Mouse (Mus musculus): ENCODE results near the gene 9230104L09Rik. TPM values are rescaled to one million over a fixed set of nuclear protein-coding genes. Genes with fewer than 3 reads are reported as not detected.

Gene 9230104L09Rik
- polyA plus RNA-seq (2015; fragmentation: Nextera tagmentation; extraction: Ambion mirVana), result 0.38 and 0.71 TPM in 2 replicates

GRCm38 (mm10) chr2:148864966-148865365 lies at the start of gene 9230104L09Rik:
Gene 9230104L09Rik, minus strand, starts transcription at chr2:148865038.
- no peaks in the 10 kb centered on the region for H3K36me3 ChIP-seq (ENCODE audit: control insufficient read depth, insufficient read depth)
- H3K4me3 ChIP-seq (ENCODE audit: low read length), result no peak within 1 kb of the TSS
- peak within 1 kb of the TSS; percentile 85 for H3K27ac ChIP-seq (ENCODE audit: low read length)
- H3K4me2 ChIP-seq (ENCODE audit: low read depth, low read length), result peak within 1 kb of the TSS; percentile 26; the same call in 1 of the 2 replicates
- no peaks in the 10 kb centered on the region for H3K9me3 ChIP-seq (replicated peaks; ENCODE audit: control insufficient read depth, low read length)
- ATAC-seq (replicated peaks; ENCODE audit: extremely low read depth, insufficient read depth, low FRiP score), result peak; percentile 89
- no peaks in the 10 kb centered on the region for H3K27me3 ChIP-seq (ENCODE audit: control insufficient read depth, insufficient read depth, low read length)
- WGBS, result 19% methylated on average over 2 of the region's 2 CpGs
- peaks cover 14% of the 10 kb centered on the region for H3K4me1 ChIP-seq (ENCODE audit: control insufficient read depth, insufficient read depth, low read length)
- no peak within 1 kb of the TSS for H3K9ac ChIP-seq (ENCODE audit: low read length)

GRCm38 (mm10) chr2:148902286-148902685 lies 37.4 kb upstream of the 9230104L09Rik start:
- ATAC-seq (replicated peaks; ENCODE audit: extremely low read depth, insufficient read depth, low FRiP score), result peak; percentile 80
- H3K9ac ChIP-seq (ENCODE audit: low read length), result no peak overlapping the region
- H3K4me2 ChIP-seq (ENCODE audit: low read depth, low read length), result peak overlapping the region; percentile 39

GRCm38 (mm10) chr2:148900305-148900704 lies 35.5 kb upstream of the 9230104L09Rik start:
- Histone ChIP-seq H3K9ac (ENCODE audit: low read length) (no peak overlapping the region), H3K4me2 (ENCODE audit: low read depth, low read length) (no peak overlapping the region), H3K4me1 (ENCODE audit: control insufficient read depth, insufficient read depth, low read length) (0 out of 2 replicates have a peak, but pooled peaks cover 3% of the 10 kb centered on the region), H3K27ac (ENCODE audit: low read length) (no peak overlapping the region), H3K27me3 (ENCODE audit: control insufficient read depth, insufficient read depth, low read length) (no peaks in the 10 kb centered on the region), H3K9me3 (replicated peaks; ENCODE audit: control insufficient read depth, low read length) (no peaks in the 10 kb centered on the region), H3K4me3 (ENCODE audit: low read length) (no peak overlapping the region), H3K36me3 (ENCODE audit: control insufficient read depth, insufficient read depth) (no peaks in the 10 kb centered on the region)
- no peak for ATAC-seq (replicated peaks; ENCODE audit: extremely low read depth, insufficient read depth, low FRiP score)
- WGBS, result 65% methylated on average over 4 of the region's 4 CpGs

More at GRCm38 (mm10) chr2:148902286-148902685, 37.4 kb upstream of the 9230104L09Rik start:
- Histone ChIP-seq H3K4me3 (ENCODE audit: low read length) (no peak overlapping the region), H3K9me3 (replicated peaks; ENCODE audit: control insufficient read depth, low read length) (no peaks in the 10 kb centered on the region), H3K27ac (ENCODE audit: low read length) (no peak overlapping the region), H3K4me1 (ENCODE audit: control insufficient read depth, insufficient read depth, low read length) (no peaks in the 10 kb centered on the region), H3K27me3 (ENCODE audit: control insufficient read depth, insufficient read depth, low read length) (no peaks in the 10 kb centered on the region), H3K36me3 (ENCODE audit: control insufficient read depth, insufficient read depth) (no peaks in the 10 kb centered on the region)
- WGBS, result 5% methylated on average over 5 of the region's 5 CpGs

- Histone ChIP-seq H3K27me3 (ENCODE audit: control insufficient read depth, insufficient read depth, low read length) (no peaks in the 10 kb centered on the region), H3K36me3 (ENCODE audit: control insufficient read depth, insufficient read depth) (no peaks in the 10 kb centered on the region), H3K27ac (ENCODE audit: low read length) (no peak overlapping the region), H3K4me1 (ENCODE audit: control insufficient read depth, insufficient read depth, low read length) (0 out of 2 replicates have a peak, but pooled peaks cover 3% of the 10 kb centered on the region), H3K9me3 (replicated peaks; ENCODE audit: control insufficient read depth, low read length) (no peaks in the 10 kb centered on the region), H3K4me3 (ENCODE audit: low read length) (no peak overlapping the region), H3K4me2 (ENCODE audit: low read depth, low read length) (no peak overlapping the region), H3K9ac (ENCODE audit: low read length) (no peak overlapping the region)
- ATAC-seq (replicated peaks; ENCODE audit: extremely low read depth, insufficient read depth, low FRiP score), result no peak
- WGBS, result 26% methylated on average over 1 of the region's 1 CpGs
These were observed 31.4 kb upstream of the 9230104L09Rik start for GRCm38 (mm10) chr2:148896219-148896618.

DNA sequence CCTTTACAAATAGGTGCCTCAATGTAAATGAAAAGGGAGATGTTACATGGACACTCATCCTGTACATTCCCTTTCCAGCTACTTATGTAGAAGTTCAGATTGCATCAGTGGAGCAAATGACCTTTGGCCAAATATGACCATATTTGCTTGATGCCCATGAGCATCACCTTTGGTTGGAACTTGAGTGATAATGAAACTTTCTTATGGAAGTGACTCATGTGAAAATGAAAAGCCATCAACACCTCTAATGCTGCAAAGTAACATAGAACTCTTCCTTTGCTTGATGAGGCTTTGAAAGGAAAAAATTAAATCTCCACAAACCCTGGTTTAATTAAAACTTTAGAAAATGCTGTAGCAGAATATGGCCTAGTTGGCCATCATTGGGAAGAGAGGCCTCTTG lies 28.3 kb upstream of the 9230104L09Rik start:
- Histone ChIP-seq H3K9me3 (replicated peaks; ENCODE audit: control insufficient read depth, low read length) (no peaks in the 10 kb centered on the region), H3K4me2 (ENCODE audit: low read depth, low read length) (no peak overlapping the region), H3K36me3 (ENCODE audit: control insufficient read depth, insufficient read depth) (no peaks in the 10 kb centered on the region), H3K27me3 (ENCODE audit: control insufficient read depth, insufficient read depth, low read length) (no peaks in the 10 kb centered on the region), H3K27ac (ENCODE audit: low read length) (no peak overlapping the region), H3K4me1 (ENCODE audit: control insufficient read depth, insufficient read depth, low read length) (peaks cover 8% of the 10 kb centered on the region; the same call in 1 of the 2 replicates), H3K4me3 (ENCODE audit: low read length) (no peak overlapping the region), H3K9ac (ENCODE audit: low read length) (no peak overlapping the region)
- no peak for ATAC-seq (replicated peaks; ENCODE audit: extremely low read depth, insufficient read depth, low FRiP score)

DNA sequence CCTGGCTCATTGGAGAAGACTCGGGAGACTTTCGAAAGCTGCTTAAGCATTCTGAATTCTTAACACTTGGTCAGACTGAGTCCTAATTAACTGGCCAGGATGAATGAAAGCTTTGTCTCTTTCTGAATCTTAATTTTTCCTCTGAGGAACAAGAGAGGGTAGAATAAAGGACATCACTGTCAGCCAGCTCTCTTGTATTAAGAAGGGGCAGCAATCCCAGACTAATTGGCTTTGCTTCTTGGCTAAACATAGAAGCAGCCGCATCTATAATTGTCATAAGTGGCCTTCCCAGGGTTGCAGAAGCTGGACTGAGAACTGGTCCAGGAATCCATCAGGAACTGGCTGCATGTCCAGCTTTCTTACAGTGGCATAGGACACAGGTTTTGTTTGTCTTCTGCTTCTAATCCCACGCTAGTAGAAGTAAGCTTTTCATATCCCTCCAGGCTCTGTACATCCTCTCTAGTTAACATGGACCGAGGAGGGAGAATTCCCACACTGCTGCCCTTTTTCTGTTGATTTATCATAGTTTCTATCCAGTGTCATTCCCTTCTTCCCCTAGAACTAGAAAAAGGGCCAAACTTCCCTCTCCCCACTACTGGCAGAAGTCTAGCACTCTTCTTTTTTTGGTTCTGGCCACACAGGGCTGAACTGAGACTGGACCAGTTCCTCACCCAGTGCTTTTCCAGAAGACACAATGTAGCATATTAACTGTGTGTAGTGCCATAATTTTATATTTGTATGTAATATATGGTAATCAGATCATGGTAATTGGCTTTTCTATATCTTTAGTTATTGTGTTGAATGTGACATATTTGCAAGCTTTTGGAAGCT lies 25.4 kb upstream of the 9230104L09Rik start:
- WGBS, result 52% methylated on average over 5 of the region's 5 CpGs
- Histone ChIP-seq H3K4me3 (ENCODE audit: low read length) (no peak overlapping the region), H3K9me3 (replicated peaks; ENCODE audit: control insufficient read depth, low read length) (no peaks in the 10 kb centered on the region), H3K9ac (ENCODE audit: low read length) (no peak overlapping the region), H3K36me3 (ENCODE audit: control insufficient read depth, insufficient read depth) (no peaks in the 10 kb centered on the region), H3K27ac (ENCODE audit: low read length) (peak overlapping the region; percentile 61), H3K4me2 (ENCODE audit: low read depth, low read length) (no peak overlapping the region), H3K4me1 (ENCODE audit: control insufficient read depth, insufficient read depth, low read length) (peaks cover 5% of the 10 kb centered on the region), H3K27me3 (ENCODE audit: control insufficient read depth, insufficient read depth, low read length) (no peaks in the 10 kb centered on the region)
- ATAC-seq (replicated peaks; ENCODE audit: extremely low read depth, insufficient read depth, low FRiP score), result 0 out of 2 replicates have a peak, but pooled peaks have one; percentile 60

DNA sequence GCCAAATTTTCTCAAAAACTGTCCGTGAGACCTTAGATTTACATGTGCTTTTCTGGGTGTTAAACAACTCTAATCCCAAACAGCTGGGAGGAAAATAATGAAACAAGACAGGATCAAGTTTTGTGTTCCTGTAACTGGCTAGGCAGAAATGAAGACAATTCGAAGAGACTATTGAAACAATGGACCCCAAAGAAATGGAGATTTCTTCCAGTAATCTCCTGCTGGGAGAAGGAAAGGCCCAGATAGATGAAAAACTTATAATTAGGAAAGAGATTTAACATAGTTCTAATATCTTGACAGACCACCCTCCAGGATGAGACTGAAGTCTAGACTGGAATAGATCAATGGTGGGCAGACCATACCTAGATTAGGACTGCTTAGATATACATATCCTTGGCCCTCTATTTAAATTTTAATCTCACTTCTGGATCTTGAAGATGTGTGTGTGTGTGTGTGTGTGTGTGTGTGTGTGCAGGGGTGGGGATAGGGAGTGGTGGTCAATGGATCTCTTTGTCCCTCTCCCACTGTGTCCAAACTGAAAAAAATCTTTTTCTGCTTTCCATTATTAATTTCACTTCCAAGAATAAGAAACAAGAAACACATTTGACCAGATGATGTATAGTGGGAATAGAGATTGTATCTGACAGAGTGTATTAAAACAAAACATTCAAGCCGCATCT lies 24.6 kb upstream of the 9230104L09Rik start:
- WGBS, result 72% methylated on average over 3 of the region's 3 CpGs
- ATAC-seq (replicated peaks; ENCODE audit: extremely low read depth, insufficient read depth, low FRiP score), result 0 out of 2 replicates have a peak, but pooled peaks have one; percentile 14
- H3K27ac ChIP-seq (ENCODE audit: low read length), result peak overlapping the region; percentile 61; the same call in 1 of the 2 replicates

DNA sequence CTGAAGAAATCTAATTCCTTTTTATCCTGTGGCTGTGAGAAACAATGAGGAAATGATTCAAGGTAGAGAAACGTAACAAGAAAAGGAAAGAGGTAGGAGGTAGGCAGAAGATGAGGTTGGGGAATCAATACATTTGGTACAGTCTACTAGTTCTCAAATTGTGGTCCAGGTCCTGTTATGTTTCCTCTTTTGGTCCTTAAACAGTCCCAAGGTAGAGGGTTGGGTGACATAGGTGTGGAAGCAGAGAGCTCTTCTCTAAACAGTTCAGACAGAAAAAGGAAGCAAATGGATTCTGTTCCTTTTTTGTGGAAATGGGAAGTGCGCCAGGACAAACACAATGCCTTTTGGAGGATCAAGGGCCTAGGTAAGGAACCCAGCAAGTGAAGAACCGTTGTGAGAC lies 24.0 kb upstream of the 9230104L09Rik start:
- H3K27ac ChIP-seq (ENCODE audit: low read length), result no peak overlapping the region
- ATAC-seq (replicated peaks; ENCODE audit: extremely low read depth, insufficient read depth, low FRiP score), result no peak
- no peak overlapping the region for H3K4me2 ChIP-seq (ENCODE audit: low read depth, low read length)
- H3K4me3 ChIP-seq (ENCODE audit: low read length), result no peak overlapping the region
- H3K4me1 ChIP-seq (ENCODE audit: control insufficient read depth, insufficient read depth, low read length), result peaks cover 10% of the 10 kb centered on the region
- H3K27me3 ChIP-seq (ENCODE audit: control insufficient read depth, insufficient read depth, low read length), result no peaks in the 10 kb centered on the region
- no peak overlapping the region for H3K9ac ChIP-seq (ENCODE audit: low read length)
- WGBS, result 83% methylated on average over 3 of the region's 3 CpGs
- H3K36me3 ChIP-seq (ENCODE audit: control insufficient read depth, insufficient read depth), result no peaks in the 10 kb centered on the region
- H3K9me3 ChIP-seq (replicated peaks; ENCODE audit: control insufficient read depth, low read length), result no peaks in the 10 kb centered on the region

More for the DNA sequence above, 24.6 kb upstream of the 9230104L09Rik start:
- no peak overlapping the region for H3K4me2 ChIP-seq (ENCODE audit: low read depth, low read length)
- no peaks in the 10 kb centered on the region for H3K36me3 ChIP-seq (ENCODE audit: control insufficient read depth, insufficient read depth)
- H3K4me1 ChIP-seq (ENCODE audit: control insufficient read depth, insufficient read depth, low read length), result peaks cover 10% of the 10 kb centered on the region
- no peak overlapping the region for H3K9ac ChIP-seq (ENCODE audit: low read length)
- H3K27me3 ChIP-seq (ENCODE audit: control insufficient read depth, insufficient read depth, low read length), result no peaks in the 10 kb centered on the region
- H3K9me3 ChIP-seq (replicated peaks; ENCODE audit: control insufficient read depth, low read length), result no peaks in the 10 kb centered on the region
- H3K4me3 ChIP-seq (ENCODE audit: low read length), result no peak overlapping the region

DNA sequence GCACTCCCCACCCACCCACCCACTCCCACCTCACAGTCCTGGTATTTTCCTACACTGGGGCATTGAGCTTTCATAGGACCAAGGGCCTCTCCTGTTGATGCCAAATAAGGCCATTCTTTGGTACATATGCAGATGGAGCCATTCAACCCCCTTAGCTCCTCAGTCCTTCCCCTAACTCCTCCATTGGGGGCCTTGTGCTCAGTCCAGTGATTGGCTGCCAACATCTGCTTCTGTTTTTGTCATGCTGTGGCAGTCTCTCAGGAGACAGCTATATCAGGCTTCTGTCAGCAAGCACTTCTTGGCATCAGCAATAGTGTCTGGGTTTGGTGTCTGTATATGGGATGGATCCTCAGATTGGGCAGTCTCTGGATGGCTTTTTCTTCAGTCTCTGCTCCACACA lies 19.9 kb upstream of the 9230104L09Rik start:
- Histone ChIP-seq H3K27me3 (ENCODE audit: control insufficient read depth, insufficient read depth, low read length) (no peaks in the 10 kb centered on the region), H3K36me3 (ENCODE audit: control insufficient read depth, insufficient read depth) (no peaks in the 10 kb centered on the region), H3K9ac (ENCODE audit: low read length) (no peak overlapping the region), H3K9me3 (replicated peaks; ENCODE audit: control insufficient read depth, low read length) (no peaks in the 10 kb centered on the region), H3K4me3 (ENCODE audit: low read length) (no peak overlapping the region), H3K27ac (ENCODE audit: low read length) (no peak overlapping the region), H3K4me2 (ENCODE audit: low read depth, low read length) (no peak overlapping the region), H3K4me1 (ENCODE audit: control insufficient read depth, insufficient read depth, low read length) (peaks cover 8% of the 10 kb centered on the region)
- ATAC-seq (replicated peaks; ENCODE audit: extremely low read depth, insufficient read depth, low FRiP score), result peak; percentile 83
